Mouse (Mus musculus) liver, embryonic 15.5 days (tissue): ENCODE measurements around the gene Ctdnep1. TPM values are rescaled to one million over a fixed set of nuclear protein-coding genes. Genes with fewer than 3 reads are reported as not detected.
A peak's percentile ranks its signal among the peaks of the same experiment; 100 is the strongest.

Source experiments
- ATAC-seq: fragments of 200-750 bp; cut with Nextera tagmentation; 2 replicates; pipeline ENCODE4 v1.8.0; 2017; ENCODE audit warnings: moderate number of reproducible peaks, mild to moderate bottlenecking, moderate library complexity; ENCODE audit not compliant: insufficient read depth
- H3K27ac ChIP-seq: fragments of 300-500 bp; sonication (generic); replicated peaks from 2 replicates; pipeline ENCODE4 v1.5.1; 2015; ENCODE audit warnings: mild to moderate bottlenecking, inconsistent platforms
- H3K27me3 ChIP-seq: fragments of 300-500 bp; sonication (generic); 2 replicates; pipeline ENCODE4 v1.6.1; 2015; ENCODE audit warnings: mild to moderate bottlenecking, inconsistent platforms
- H3K36me3 ChIP-seq: fragments of 300-500 bp; sonication (generic); replicated peaks from 2 replicates; pipeline ENCODE4 v1.6.1; 2015; ENCODE audit warnings: moderate library complexity, mild to moderate bottlenecking, inconsistent platforms
- H3K4me1 ChIP-seq: fragments of 300-500 bp; sonication (generic); replicated peaks from 2 replicates; pipeline ENCODE4 v1.6.1; 2015; ENCODE audit warnings: inconsistent platforms
- H3K4me2 ChIP-seq: fragments of 300-500 bp; sonication (generic); 2 replicates; pipeline ENCODE4 v1.6.1; 2015; ENCODE audit warnings: moderate library complexity, mild to moderate bottlenecking, inconsistent platforms
- H3K4me3 ChIP-seq: fragments of 300-500 bp; sonication (generic); replicated peaks from 2 replicates; pipeline ENCODE4 v1.5.1; 2015; ENCODE audit warnings: mild to moderate bottlenecking, inconsistent platforms
- H3K9ac ChIP-seq: fragments of 300-500 bp; sonication (generic); 2 replicates; pipeline ENCODE4 v1.6.1; 2015; ENCODE audit warnings: moderate library complexity, mild to moderate bottlenecking, inconsistent platforms
- H3K9me3 ChIP-seq: fragments of 300-500 bp; sonication (generic); replicated peaks from 2 replicates; pipeline ENCODE4 v1.6.1; 2016; ENCODE audit warnings: inconsistent platforms
- WGBS: fragments of 180-500 bp; shearing (Covaris S2); methylation state at CpG from one replicate; pipeline ENCODE4 v1.1.7; 2015; ENCODE audit warnings: mixed read lengths; ENCODE audit not compliant: insufficient replicate concordance; 5-methylcytosine and 5-hydroxymethylcytosine counted together
- polyA plus RNA-seq: library from polyadenylated mRNA; unstranded; fragments of >200 nt; fragmentation: Nextera tagmentation; extraction: Ambion mirVana; gene quantifications from 2 replicates; pipeline ENCODE4 v1.2.1, GENCODE M21; 2015

Ctdnep1 gene
- polyA plus RNA-seq: 8.9 and 11.9 TPM in 2 replicates

DNA sequence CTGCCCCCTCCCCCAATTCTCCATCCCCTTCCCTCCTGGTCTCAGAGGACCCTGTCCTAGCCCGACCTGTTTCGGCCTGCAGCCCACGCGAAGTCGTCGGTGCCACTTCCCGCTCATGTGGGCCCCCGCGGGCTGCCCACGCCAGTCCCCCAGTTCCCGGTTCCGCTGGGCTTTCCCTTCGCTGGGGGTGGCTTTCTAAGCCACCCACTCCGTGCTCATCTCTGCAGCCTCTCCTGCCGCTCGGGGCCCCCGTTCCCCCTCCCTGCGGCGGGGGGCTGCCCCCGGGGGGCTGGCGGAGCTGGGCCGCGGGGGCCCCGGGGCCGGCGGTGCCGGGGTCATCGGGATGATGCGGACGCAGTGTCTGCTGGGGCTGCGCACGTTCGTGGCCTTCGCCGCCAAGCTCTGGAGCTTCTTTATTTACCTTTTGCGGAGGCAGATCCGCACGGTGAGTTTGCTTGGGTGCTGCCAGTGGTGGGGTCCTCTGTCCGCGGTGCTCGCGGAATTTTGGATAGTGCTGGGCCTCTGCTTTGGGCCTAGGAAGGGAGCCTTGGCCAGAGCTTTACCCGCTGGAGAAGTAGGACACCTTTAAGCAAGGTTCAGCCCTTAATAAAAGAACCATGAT, at the start of gene Ctdnep1:
TSS of gene Ctdnep1 (plus strand) at position 16 of the 622 bp plus-strand sequence.
- Histone ChIP-seq H3K27ac (peak within 1 kb of the TSS; percentile 98), H3K9ac (peak within 1 kb of the TSS; percentile 97), H3K27me3 (no peaks in the 10 kb centered on the region), H3K4me2 (peak within 1 kb of the TSS; percentile 96), H3K9me3 (no peaks in the 10 kb centered on the region), H3K4me3 (peak within 1 kb of the TSS; percentile 86), H3K4me1 (peaks cover 44% of the 10 kb centered on the region), H3K36me3 (peaks cover 55% of the 10 kb centered on the region)
- under 1% methylated on average over 43 of the region's 43 CpGs for WGBS
- peak; percentile 3; the same call in 1 of the 2 replicates for ATAC-seq

DNA sequence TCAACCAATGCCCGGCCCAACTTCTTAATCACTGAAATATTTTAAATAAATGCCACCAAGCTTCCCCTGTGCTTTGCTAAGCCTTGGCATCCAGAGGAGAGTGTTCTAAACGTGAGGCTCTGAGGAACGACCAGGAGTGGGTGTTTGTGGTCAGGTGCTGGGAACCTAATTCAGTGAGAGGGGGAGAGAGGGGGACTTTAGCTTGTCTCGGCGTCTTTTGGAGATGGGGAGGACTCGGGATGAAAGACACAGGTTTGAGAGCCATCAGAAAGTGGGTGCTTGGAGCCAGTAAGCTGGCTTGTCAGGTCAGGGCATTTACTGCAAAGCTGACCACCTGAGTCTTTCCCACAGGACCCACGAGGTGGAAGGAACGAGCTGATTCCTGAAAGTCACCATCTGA, 49.2 kb upstream of the Ctdnep1 start:
- Histone ChIP-seq H3K4me1 (peaks cover 36% of the 10 kb centered on the region), H3K9ac (no peak overlapping the region), H3K4me3 (no peak overlapping the region), H3K36me3 (no peaks in the 10 kb centered on the region), H3K27ac (no peak overlapping the region; the same call in 1 of the 2 replicates), H3K4me2 (no peak overlapping the region), H3K27me3 (peaks cover 29% of the 10 kb centered on the region), H3K9me3 (no peaks in the 10 kb centered on the region)
- 43% methylated on average over 8 of the region's 8 CpGs for whole genome bisulfite sequencing
- ATAC-seq: no peak

DNA sequence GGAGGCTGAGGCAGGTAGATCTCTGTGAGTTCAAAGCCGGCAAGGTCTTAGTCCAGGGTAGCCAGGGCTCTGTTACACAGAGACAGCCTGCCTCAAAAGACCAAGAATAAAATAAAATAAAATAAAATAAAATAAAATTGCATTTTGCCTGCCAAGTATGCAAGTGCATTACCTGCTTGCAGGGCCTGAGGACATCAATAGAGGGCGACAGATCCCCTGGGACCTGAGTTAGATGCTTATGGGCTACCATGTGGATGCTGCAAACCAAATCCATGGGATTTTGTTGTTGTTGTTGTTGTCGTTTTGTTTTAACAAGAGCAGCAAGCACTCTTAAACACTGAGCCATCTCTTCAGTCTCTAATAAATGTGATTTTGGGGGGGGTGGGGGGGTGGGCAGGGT, 48.7 kb upstream of the Ctdnep1 start:
- no peak overlapping the region for H3K27ac ChIP-seq
- WGBS: 33% methylated on average over 3 of the region's 3 CpGs
- ATAC-seq: no peak
- no peak overlapping the region for H3K9ac ChIP-seq
- peaks cover 36% of the 10 kb centered on the region for H3K4me1 ChIP-seq
- no peak overlapping the region for H3K4me2 ChIP-seq
- H3K4me3 ChIP-seq: no peak overlapping the region
- no peaks in the 10 kb centered on the region for H3K36me3 ChIP-seq
- peaks cover 34% of the 10 kb centered on the region for H3K27me3 ChIP-seq
- H3K9me3 ChIP-seq: no peaks in the 10 kb centered on the region

DNA sequence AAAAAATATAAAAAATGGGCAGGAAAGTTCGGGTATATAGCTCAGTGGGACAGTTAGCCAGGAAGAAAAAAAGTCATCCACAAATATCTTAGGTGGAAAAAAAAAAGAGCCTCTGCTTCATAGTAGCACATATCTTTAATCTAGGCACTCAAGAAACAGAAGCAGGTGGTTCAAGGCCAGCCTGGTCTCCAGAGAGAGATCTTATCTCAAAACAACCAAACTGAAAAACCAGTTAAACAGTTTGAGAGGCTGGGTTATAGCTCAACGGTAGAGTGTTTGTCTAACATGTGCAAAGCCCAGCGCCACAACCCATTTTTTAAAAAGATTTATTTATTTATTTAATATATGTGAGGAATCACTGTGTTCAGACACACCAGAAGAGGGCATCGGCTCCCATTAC, 47.9 kb upstream of the Ctdnep1 start:
- Histone ChIP-seq H3K9ac (no peak overlapping the region), H3K4me2 (no peak overlapping the region), H3K9me3 (no peaks in the 10 kb centered on the region), H3K4me3 (no peak overlapping the region), H3K27ac (no peak overlapping the region), H3K27me3 (peaks cover 42% of the 10 kb centered on the region), H3K4me1 (peaks cover 36% of the 10 kb centered on the region), H3K36me3 (no peaks in the 10 kb centered on the region)
- ATAC-seq: no peak
- WGBS: 42% methylated on average over 4 of the region's 4 CpGs

DNA sequence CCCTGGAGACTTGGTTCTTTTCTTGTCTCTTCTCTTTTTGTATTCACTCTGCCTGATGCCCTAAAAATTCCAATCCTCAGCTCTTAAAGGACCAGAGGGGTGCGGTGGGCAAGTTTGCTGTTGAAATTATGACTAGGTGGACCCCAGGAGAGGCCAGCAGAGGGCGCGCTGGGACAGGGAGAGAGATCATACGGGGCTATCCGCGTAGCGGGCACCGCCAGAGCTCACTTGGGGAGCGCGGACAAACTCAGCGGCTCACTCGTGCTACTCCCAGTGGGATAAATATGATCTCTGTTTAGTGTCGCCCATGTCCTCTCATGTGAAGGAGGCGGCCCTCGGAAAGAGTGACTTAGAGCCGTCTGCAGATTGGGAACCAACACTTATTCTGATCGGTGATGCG, 46.8 kb upstream of the Ctdnep1 start:
- H3K9ac ChIP-seq: no peak overlapping the region
- H3K4me2 ChIP-seq: peak overlapping the region; percentile 92
- peak; percentile 43 for ATAC-seq
- H3K27ac ChIP-seq: no peak overlapping the region
- peak overlapping the region; percentile 57 for H3K4me3 ChIP-seq
- H3K27me3 ChIP-seq: peaks cover 53% of the 10 kb centered on the region
- H3K9me3 ChIP-seq: no peaks in the 10 kb centered on the region
- peaks cover 46% of the 10 kb centered on the region for H3K4me1 ChIP-seq
- H3K36me3 ChIP-seq: no peaks in the 10 kb centered on the region
- WGBS: 1% methylated on average over 18 of the region's 18 CpGs

DNA sequence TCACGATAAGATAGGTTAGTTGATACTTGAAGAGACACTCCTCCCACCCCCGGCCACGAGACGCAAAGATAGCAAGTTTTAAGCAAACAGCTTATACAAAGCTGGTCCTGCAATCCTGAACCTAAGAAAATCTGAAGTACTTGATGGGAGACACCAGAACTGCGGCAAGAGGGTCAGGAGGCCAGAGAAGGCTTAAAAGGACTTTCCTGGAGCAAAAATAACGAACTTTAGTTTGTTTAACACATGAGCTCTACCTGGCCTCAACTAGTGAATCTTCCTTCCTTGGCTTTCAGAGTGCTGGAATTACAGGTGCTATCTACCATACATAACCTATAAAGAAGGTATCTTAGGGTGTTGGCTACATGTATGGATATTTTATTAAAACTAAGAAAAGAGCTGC, 46.3 kb upstream of the Ctdnep1 start:
- peak overlapping the region; percentile 92 for H3K4me2 ChIP-seq
- peaks cover 58% of the 10 kb centered on the region for H3K27me3 ChIP-seq
- peak overlapping the region; percentile 57 for H3K4me3 ChIP-seq
- H3K9ac ChIP-seq: no peak overlapping the region
- WGBS: 13% methylated on average over 6 of the region's 6 CpGs
- H3K27ac ChIP-seq: no peak overlapping the region
- peaks cover 46% of the 10 kb centered on the region for H3K4me1 ChIP-seq
- no peaks in the 10 kb centered on the region for H3K9me3 ChIP-seq
- no peaks in the 10 kb centered on the region for H3K36me3 ChIP-seq
- no peak for ATAC-seq

DNA sequence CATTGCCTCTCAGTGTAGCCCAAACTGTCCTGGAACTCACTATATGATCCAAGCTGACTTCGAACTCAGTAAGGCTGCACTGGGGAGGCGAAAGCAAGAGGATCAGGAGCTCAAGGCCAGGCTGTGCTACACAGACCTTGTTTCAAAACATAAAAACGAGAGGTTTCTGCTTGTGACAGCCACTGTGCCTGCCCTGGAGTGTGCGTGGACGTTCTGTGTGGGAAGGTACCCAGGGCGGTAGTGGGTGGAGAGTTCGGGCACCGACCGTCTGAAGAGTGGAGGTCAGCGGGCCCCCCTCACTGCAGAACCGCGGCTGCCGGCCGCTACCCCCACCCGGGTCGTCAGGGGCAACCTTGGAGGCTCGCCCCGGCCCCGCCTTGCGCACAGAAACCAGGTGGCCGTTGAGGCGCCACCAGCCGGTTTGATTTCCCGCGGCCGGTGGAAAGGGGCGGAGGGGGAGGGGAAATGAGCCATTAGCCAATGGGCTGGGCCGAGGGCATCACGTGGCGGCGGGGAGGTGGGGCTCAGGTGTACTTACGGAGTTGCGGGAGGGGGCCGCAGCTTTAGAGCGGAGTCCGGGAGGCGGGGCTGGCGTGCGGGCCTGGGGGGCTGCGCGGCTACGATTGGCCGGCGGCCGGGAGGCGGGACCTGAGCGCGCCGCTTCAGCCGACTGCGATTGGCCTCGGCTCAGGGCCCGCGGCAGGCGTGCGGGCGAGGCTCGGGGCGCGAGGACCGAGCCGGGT, 45.6 kb upstream of the Ctdnep1 start, which contains the start of gene Ybx2:
TSS of gene Ybx2 (plus strand) at position 660 of the 743 bp plus-strand sequence.
- peak within 1 kb of the TSS; percentile 57 for H3K4me3 ChIP-seq
- peaks cover 46% of the 10 kb centered on the region for H3K4me1 ChIP-seq
- H3K4me2 ChIP-seq: peak within 1 kb of the TSS; percentile 92
- H3K27me3 ChIP-seq: peaks cover 65% of the 10 kb centered on the region
- WGBS: 2% methylated on average over 62 of the region's 62 CpGs
- no peak within 1 kb of the TSS for H3K27ac ChIP-seq
- H3K9me3 ChIP-seq: no peaks in the 10 kb centered on the region
- peak; percentile 72 for ATAC-seq
- no peaks in the 10 kb centered on the region for H3K36me3 ChIP-seq
- peak within 1 kb of the TSS; percentile 37 for H3K9ac ChIP-seq

DNA sequence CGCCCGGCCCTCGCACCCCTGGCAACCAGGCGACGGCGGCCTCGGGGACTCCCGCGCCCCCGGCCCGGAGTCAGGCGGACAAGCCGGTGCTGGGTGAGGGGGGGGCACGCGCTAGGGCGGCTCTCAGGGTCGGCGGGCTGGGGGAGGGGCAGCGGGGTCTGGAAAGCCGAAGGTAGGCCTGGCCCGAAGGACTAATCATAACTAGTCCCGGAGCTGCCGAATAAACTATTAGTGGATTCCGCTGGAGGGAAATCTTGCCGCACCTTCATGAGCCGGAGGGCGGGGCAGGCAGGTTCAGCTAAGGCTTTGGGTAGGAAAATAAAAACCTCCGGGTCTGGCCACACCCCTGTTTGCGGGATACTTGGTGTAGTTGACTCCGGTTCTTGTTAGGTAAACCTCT, 44.8 kb upstream of the Ctdnep1 start:
- Histone ChIP-seq H3K4me3 (peak overlapping the region; percentile 57), H3K4me2 (peak overlapping the region; percentile 92), H3K4me1 (peaks cover 46% of the 10 kb centered on the region), H3K27ac (no peak overlapping the region), H3K27me3 (peaks cover 72% of the 10 kb centered on the region), H3K9me3 (no peaks in the 10 kb centered on the region), H3K36me3 (no peaks in the 10 kb centered on the region), H3K9ac (peak overlapping the region; percentile 21; the same call in 1 of the 2 replicates)
- 0 out of 2 replicates have a peak, but pooled peaks have one; percentile 2 for ATAC-seq
- 3% methylated on average over 30 of the region's 30 CpGs for WGBS

DNA sequence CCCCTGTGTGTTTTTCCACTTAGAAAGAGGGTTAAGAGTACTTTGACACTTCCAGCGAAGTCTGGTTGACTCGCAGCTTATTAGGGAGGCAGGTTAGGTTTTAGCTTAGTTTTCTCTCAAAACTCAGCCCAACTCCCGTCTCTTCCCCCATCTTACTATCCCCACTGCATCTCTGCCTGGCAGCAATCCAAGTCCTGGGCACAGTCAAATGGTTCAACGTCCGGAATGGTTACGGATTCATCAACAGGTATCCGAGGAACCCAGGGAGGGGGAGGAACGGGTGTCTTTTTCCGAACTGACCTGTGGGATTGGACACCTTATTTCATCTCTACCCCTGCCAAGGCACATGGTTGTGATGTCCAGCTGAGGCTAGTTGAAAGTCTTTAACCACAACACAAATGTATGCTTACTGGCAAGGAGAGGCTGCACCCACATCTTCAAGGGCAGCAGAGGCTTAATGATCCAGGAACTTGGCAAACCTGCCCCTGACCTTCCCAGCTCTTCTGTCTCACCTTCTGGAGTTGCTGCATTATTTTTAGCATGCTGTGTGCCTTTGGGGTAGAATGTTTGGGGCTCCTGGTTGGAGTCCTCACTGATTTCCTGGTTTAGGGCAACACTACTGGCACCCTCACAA, 44.1 kb upstream of the Ctdnep1 start:
- no peaks in the 10 kb centered on the region for H3K9me3 ChIP-seq
- peaks cover 77% of the 10 kb centered on the region for H3K27me3 ChIP-seq
- peaks cover 46% of the 10 kb centered on the region for H3K4me1 ChIP-seq
- H3K27ac ChIP-seq: no peak overlapping the region
- 46% methylated on average over 9 of the region's 9 CpGs for WGBS
- no peak for ATAC-seq
- H3K4me2 ChIP-seq: peak overlapping the region; percentile 92
- H3K36me3 ChIP-seq: no peaks in the 10 kb centered on the region; the same call in 1 of the 2 replicates
- H3K9ac ChIP-seq: no peak overlapping the region; the same call in 1 of the 2 replicates
- peak overlapping the region; percentile 57; the same call in 1 of the 2 replicates for H3K4me3 ChIP-seq

DNA sequence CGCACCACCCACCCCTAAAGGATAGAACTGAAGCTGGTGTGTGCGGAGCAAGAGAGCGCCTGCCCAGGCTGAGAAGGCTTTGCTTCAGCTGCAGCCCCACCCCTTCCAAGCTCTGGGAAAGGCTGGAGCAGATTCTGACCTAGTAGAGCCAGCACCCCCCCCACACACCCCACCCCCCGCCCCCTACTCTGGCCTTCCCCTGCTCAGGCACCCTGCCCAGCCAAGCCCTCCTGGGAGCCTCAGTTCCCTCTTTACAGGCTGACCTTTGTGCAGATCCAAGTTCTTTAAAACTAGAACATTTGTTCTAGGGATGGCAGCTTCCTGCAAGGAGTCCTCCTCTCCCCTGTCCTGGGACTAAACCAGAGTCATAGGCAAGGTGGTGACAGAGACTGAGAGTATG, 43.6 kb upstream of the Ctdnep1 start:
- H3K4me3 ChIP-seq: no peak overlapping the region
- peaks cover 44% of the 10 kb centered on the region for H3K4me1 ChIP-seq
- no peak overlapping the region for H3K4me2 ChIP-seq
- H3K36me3 ChIP-seq: peaks cover 5% of the 10 kb centered on the region
- H3K9me3 ChIP-seq: no peaks in the 10 kb centered on the region
- 44% methylated on average over 4 of the region's 4 CpGs for WGBS
- H3K27me3 ChIP-seq: peaks cover 82% of the 10 kb centered on the region
- H3K9ac ChIP-seq: no peak overlapping the region
- no peak overlapping the region for H3K27ac ChIP-seq
- ATAC-seq: no peak

DNA sequence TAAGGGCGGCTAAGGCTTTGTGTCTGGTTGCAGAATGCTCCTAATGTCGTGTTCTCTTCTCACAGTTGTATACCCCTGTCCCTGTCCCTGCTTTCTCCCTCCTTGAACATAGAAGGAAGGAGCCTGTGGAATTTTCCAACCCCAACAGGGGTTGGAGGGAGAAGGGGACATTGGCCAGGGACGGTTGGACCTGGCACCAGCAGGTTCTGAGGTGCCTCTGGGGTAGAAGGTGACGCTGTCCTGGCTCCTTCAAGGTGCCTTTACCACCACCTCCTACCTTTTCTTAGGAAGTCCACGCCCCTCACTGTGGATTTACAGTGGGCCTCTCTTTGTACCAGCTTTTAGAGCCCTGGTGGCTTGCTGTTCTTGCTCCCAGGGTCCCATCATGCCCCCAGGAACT, 43.1 kb upstream of the Ctdnep1 start:
- Histone ChIP-seq H3K9me3 (no peaks in the 10 kb centered on the region), H3K4me1 (peaks cover 45% of the 10 kb centered on the region), H3K27ac (no peak overlapping the region), H3K36me3 (peaks cover 10% of the 10 kb centered on the region), H3K27me3 (peaks cover 87% of the 10 kb centered on the region), H3K4me2 (no peak overlapping the region), H3K9ac (no peak overlapping the region), H3K4me3 (no peak overlapping the region)
- WGBS: 58% methylated on average over 5 of the region's 5 CpGs
- no peak for ATAC-seq
